Mouse (Mus musculus): Measurements from ENCODE around the gene Hoxb5. TPM values are rescaled to one million over a fixed set of nuclear protein-coding genes. Genes with fewer than 3 reads are reported as not detected.

Gene Hoxb5
- polyA plus RNA-seq, 1 experiment from 2014 or later, result 67.1 TPM

GRCm38 (mm10) chr11:96350341-96350624 lies 47.1 kb downstream of the Hoxb5 start, which contains the start of gene Hoxb2:
Gene Hoxb2, plus strand, starts transcription at chr11:96350525.
- WGBS, result 2% methylated on average over 2 of the region's 2 CpGs

GRCm38 (mm10) chr11:96350791-96351190 lies 47.7 kb downstream of the Hoxb5 start:
- peak overlapping the region; percentile 95 for H3K4me2 ChIP-seq
- H3K4me3 ChIP-seq, result peak overlapping the region; percentile 95
- peak overlapping the region; percentile 100 for H3K9ac ChIP-seq
- 12% methylated on average over 2 of the region's 2 CpGs for WGBS
- no peak for ATAC-seq (ENCODE audit: low read depth)
- peaks cover 20% of the 10 kb centered on the region for H3K36me3 ChIP-seq
- no peaks in the 10 kb centered on the region for H3K27me3 ChIP-seq
- peaks cover 65% of the 10 kb centered on the region for H3K4me1 ChIP-seq (replicated peaks)
- no peaks in the 10 kb centered on the region for H3K9me3 ChIP-seq
- H3K27ac ChIP-seq (replicated peaks), result peak overlapping the region; percentile 100

More at GRCm38 (mm10) chr11:96350341-96350624, 47.1 kb downstream of the Hoxb5 start, which contains the start of gene Hoxb2:
- Histone ChIP-seq H3K27ac (replicated peaks) (peak within 1 kb of the TSS; percentile 100), H3K9ac (peak within 1 kb of the TSS; percentile 100), H3K9me3 (no peaks in the 10 kb centered on the region), H3K27me3 (no peaks in the 10 kb centered on the region), H3K36me3 (peaks cover 22% of the 10 kb centered on the region), H3K4me1 (replicated peaks) (peaks cover 67% of the 10 kb centered on the region), H3K4me2 (peak within 1 kb of the TSS; percentile 95), H3K4me3 (peak within 1 kb of the TSS; percentile 95)
- ATAC-seq (ENCODE audit: low read depth), result no peak

- Histone ChIP-seq H3K27me3 (no peaks in the 10 kb centered on the region), H3K9ac (peak overlapping the region; percentile 100), H3K27ac (replicated peaks) (peak overlapping the region; percentile 100), H3K9me3 (no peaks in the 10 kb centered on the region), H3K4me2 (peak overlapping the region; percentile 95), H3K4me3 (peak overlapping the region; percentile 95), H3K36me3 (peaks cover 15% of the 10 kb centered on the region; the same call in 1 of the 2 replicates), H3K4me1 (replicated peaks) (peaks cover 65% of the 10 kb centered on the region)
- ATAC-seq (ENCODE audit: low read depth), result peak; percentile 22; the same call in 1 of the 2 replicates
- 6% methylated on average over 11 of the region's 11 CpGs for WGBS
These were observed 48.2 kb downstream of the Hoxb5 start for GRCm38 (mm10) chr11:96351312-96351711.

- Histone ChIP-seq H3K9me3 (no peaks in the 10 kb centered on the region), H3K4me1 (replicated peaks) (peaks cover 63% of the 10 kb centered on the region), H3K36me3 (peaks cover 10% of the 10 kb centered on the region; the same call in 1 of the 2 replicates), H3K27ac (replicated peaks) (peak overlapping the region; percentile 100), H3K4me3 (peak overlapping the region; percentile 95), H3K27me3 (no peaks in the 10 kb centered on the region), H3K4me2 (peak overlapping the region; percentile 95), H3K9ac (peak overlapping the region; percentile 100)
- ATAC-seq (ENCODE audit: low read depth), result peak; percentile 32
- WGBS, result 1% methylated on average over 22 of the region's 22 CpGs
These were observed 48.7 kb downstream of the Hoxb5 start for GRCm38 (mm10) chr11:96351831-96352230.

GRCm38 (mm10) chr11:96352691-96353521 lies 49.8 kb downstream of the Hoxb5 start:
- ATAC-seq (ENCODE audit: low read depth), result 0 out of 2 replicates have a peak, but pooled peaks have one; percentile 4
- no peaks in the 10 kb centered on the region for H3K9me3 ChIP-seq
- H3K36me3 ChIP-seq, result peaks cover 6% of the 10 kb centered on the region; the same call in 1 of the 2 replicates
- peak overlapping the region; percentile 95 for H3K4me2 ChIP-seq
- no peaks in the 10 kb centered on the region for H3K27me3 ChIP-seq
- H3K4me3 ChIP-seq, result peak overlapping the region; percentile 95
- peak overlapping the region; percentile 100 for H3K27ac ChIP-seq (replicated peaks)
- H3K4me1 ChIP-seq (replicated peaks), result peaks cover 55% of the 10 kb centered on the region
- peak overlapping the region; percentile 100 for H3K9ac ChIP-seq
- 2% methylated on average over 75 of the region's 75 CpGs for WGBS

- peak overlapping the region; percentile 95 for H3K4me2 ChIP-seq
These were observed 50.3 kb downstream of the Hoxb5 start for GRCm38 (mm10) chr11:96353522-96353841.

GRCm38 (mm10) chr11:96353939-96354338 lies 50.8 kb downstream of the Hoxb5 start:
- Histone ChIP-seq H3K4me3 (peak overlapping the region; percentile 95), H3K4me1 (replicated peaks) (peaks cover 44% of the 10 kb centered on the region), H3K36me3 (peaks cover 6% of the 10 kb centered on the region; the same call in 1 of the 2 replicates), H3K27me3 (no peaks in the 10 kb centered on the region), H3K9ac (peak overlapping the region; percentile 100), H3K27ac (replicated peaks) (peak overlapping the region; percentile 100), H3K9me3 (no peaks in the 10 kb centered on the region), H3K4me2 (peak overlapping the region; percentile 95)
- no peak for ATAC-seq (ENCODE audit: low read depth)
- 2% methylated on average over 8 of the region's 8 CpGs for WGBS

More at GRCm38 (mm10) chr11:96353522-96353841, 50.3 kb downstream of the Hoxb5 start:
- no peaks in the 10 kb centered on the region for H3K9me3 ChIP-seq
- peak overlapping the region; percentile 95 for H3K4me3 ChIP-seq
- ATAC-seq (ENCODE audit: low read depth), result no peak
- H3K4me1 ChIP-seq (replicated peaks), result peaks cover 49% of the 10 kb centered on the region
- peaks cover 6% of the 10 kb centered on the region; the same call in 1 of the 2 replicates for H3K36me3 ChIP-seq
- peak overlapping the region; percentile 100 for H3K27ac ChIP-seq (replicated peaks)
- peak overlapping the region; percentile 100 for H3K9ac ChIP-seq
- WGBS, result under 1% methylated on average over 14 of the region's 14 CpGs
- no peaks in the 10 kb centered on the region for H3K27me3 ChIP-seq

- ATAC-seq (ENCODE audit: low read depth), result no peak
- Histone ChIP-seq H3K4me1 (replicated peaks) (peaks cover 40% of the 10 kb centered on the region), H3K27me3 (no peaks in the 10 kb centered on the region), H3K9me3 (no peaks in the 10 kb centered on the region), H3K4me2 (peak overlapping the region; percentile 95), H3K9ac (peak overlapping the region; percentile 100), H3K36me3 (peaks cover 6% of the 10 kb centered on the region; the same call in 1 of the 2 replicates), H3K27ac (replicated peaks) (peak overlapping the region; percentile 100), H3K4me3 (peak overlapping the region; percentile 95)
- under 1% methylated on average over 25 of the region's 25 CpGs for WGBS
These were observed 51.2 kb downstream of the Hoxb5 start for GRCm38 (mm10) chr11:96354376-96354775.

GRCm38 (mm10) chr11:96354801-96355311 lies 51.7 kb downstream of the Hoxb5 start:
- H3K4me1 ChIP-seq (replicated peaks), result peaks cover 35% of the 10 kb centered on the region
- H3K27me3 ChIP-seq, result no peaks in the 10 kb centered on the region
- WGBS, result 2% methylated on average over 9 of the region's 9 CpGs
- peaks cover 6% of the 10 kb centered on the region; the same call in 1 of the 2 replicates for H3K36me3 ChIP-seq
- peak overlapping the region; percentile 100 for H3K9ac ChIP-seq
- H3K9me3 ChIP-seq, result no peaks in the 10 kb centered on the region
- no peak for ATAC-seq (ENCODE audit: low read depth)
- peak overlapping the region; percentile 95 for H3K4me3 ChIP-seq
- peak overlapping the region; percentile 95 for H3K4me2 ChIP-seq
- peak overlapping the region; percentile 100 for H3K27ac ChIP-seq (replicated peaks)

MicroRNA genes within 50 kb of the gene (microRNA counts, 519-probe panel; counts per million panel counts)
- microRNA mmu-miR-10a, result 6,168 counts per million, percentile 99 among the panel's probes with 10 or more counts
- 5,021 counts per million, percentile 86 among the panel's probes with 10 or more counts for microRNA mmu-miR-196a

Small RNAs within 50 kb of the gene (microRNA-seq; reads per million reads assigned to microRNA genes)
- gene Mir10a, result 204,885 reads per million, percentile 100 among the genes with 10 or more reads in this experiment
- gene Mir196a-1, result 25.0 reads per million, percentile 37 among the genes with 10 or more reads in this experiment

Other genes with a start within 250 kb of the Hoxb5 start
- 31.5 and 33.0 TPM in 2 replicates for gene Ube2z, start 237.9 kb upstream of the Hoxb5 start, polyA plus RNA-seq (2015; fragmentation: Nextera tagmentation; extraction: Ambion mirVana)
- gene Atp5g1, start 227.7 kb upstream of the Hoxb5 start, polyA plus RNA-seq (2015; fragmentation: Nextera tagmentation; extraction: Ambion mirVana), result 605 and 642 TPM in 2 replicates
- gene Calcoco2, start 191.4 kb upstream of the Hoxb5 start, polyA plus RNA-seq (2015; fragmentation: Nextera tagmentation; extraction: Ambion mirVana), result not detected in 2 replicates
- not detected in 2 replicates for gene Ttll6, start 169.6 kb upstream of the Hoxb5 start, polyA plus RNA-seq (2015; fragmentation: Nextera tagmentation; extraction: Ambion mirVana)
- gene Hoxb13, start 109.0 kb upstream of the Hoxb5 start, polyA plus RNA-seq (2015; fragmentation: Nextera tagmentation; extraction: Ambion mirVana), result 1.7 TPM in 1 of 2 replicates, not detected in the other
- gene Hoxb9, start 31.9 kb upstream of the Hoxb5 start, polyA plus RNA-seq (2015; fragmentation: Nextera tagmentation; extraction: Ambion mirVana), result 72.9 and 74.7 TPM in 2 replicates
- 81.7 and 114 TPM in 2 replicates for gene Hoxb8, start 21.4 kb upstream of the Hoxb5 start, polyA plus RNA-seq (2015; fragmentation: Nextera tagmentation; extraction: Ambion mirVana)
- gene Hoxb7, start 16.7 kb upstream of the Hoxb5 start, polyA plus RNA-seq (2015; fragmentation: Nextera tagmentation; extraction: Ambion mirVana), result 124 and 125 TPM in 2 replicates
- 171 and 174 TPM in 2 replicates for gene Hoxb6, start 10.9 kb upstream of the Hoxb5 start, polyA plus RNA-seq (2015; fragmentation: Nextera tagmentation; extraction: Ambion mirVana)
- 7.5 and 8.7 TPM in 2 replicates for gene Hoxb4, start 14.9 kb downstream of the Hoxb5 start, polyA plus RNA-seq (2015; fragmentation: Nextera tagmentation; extraction: Ambion mirVana)
- 12.8 and 14.7 TPM in 2 replicates for gene Hoxb3, start 20.0 kb downstream of the Hoxb5 start, polyA plus RNA-seq (2015; fragmentation: Nextera tagmentation; extraction: Ambion mirVana)
- 63.0 and 67.1 TPM in 2 replicates for gene Hoxb2, start 47.2 kb downstream of the Hoxb5 start, polyA plus RNA-seq (2015; fragmentation: Nextera tagmentation; extraction: Ambion mirVana)
- 1.2 and 1.6 TPM in 2 replicates for gene Hoxb1, start 62.4 kb downstream of the Hoxb5 start, polyA plus RNA-seq (2015; fragmentation: Nextera tagmentation; extraction: Ambion mirVana)
- gene Skap1, start 161.3 kb downstream of the Hoxb5 start, polyA plus RNA-seq (2015; fragmentation: Nextera tagmentation; extraction: Ambion mirVana), result 7.9 and 9.0 TPM in 2 replicates

All from neural tube, embryonic 13.5 days (tissue).